Mouse (Mus musculus): ENCODE results near the gene Ylpm1. TPM values are rescaled to one million over a fixed set of nuclear protein-coding genes. Genes with fewer than 3 reads are reported as not detected.

Gene Ylpm1
- polyA plus RNA-seq, 1 experiment = 16.6 TPM

GRCm38 (mm10) chr12:85094010-85094409, 97.9 kb downstream of the Ylpm1 start:
- TF ChIP-seq CEBPB (IDR thresholded peaks at IDR 0.05; ENCODE audit: low read depth) = no peak
- TF ChIP-seq MAX (IDR thresholded peaks at IDR 0.05) = peak; percentile 89
- no peak overlapping the region for H3K4me3 ChIP-seq (ENCODE audit: insufficient read depth, poor library complexity, severe bottlenecking)
- no peaks in the 10 kb centered on the region for H3K27me3 ChIP-seq (ENCODE audit: control insufficient read depth, insufficient read depth, insufficient read length)
- no peaks in the 10 kb centered on the region for H3K79me3 ChIP-seq (ENCODE audit: low read depth)
- H3ac ChIP-seq (ENCODE audit: control insufficient read depth, insufficient read length, low read depth) = peak overlapping the region; percentile 56
- no peaks in the 10 kb centered on the region for H3K79me2 ChIP-seq (ENCODE audit: control insufficient read depth, insufficient read depth)
- peaks cover 6% of the 10 kb centered on the region for H3K36me3 ChIP-seq (ENCODE audit: control insufficient read depth, insufficient read depth)

GRCm38 (mm10) chr12:85094706-85095105, 98.6 kb downstream of the Ylpm1 start:
- TF ChIP-seq MYOD1 (IDR thresholded peaks at IDR 0.05; ENCODE audit: control insufficient read depth, insufficient read length, low read depth) = peak; percentile 46
- TF ChIP-seq CEBPB (IDR thresholded peaks at IDR 0.05; ENCODE audit: low read depth) = no peak
- no peak for TF ChIP-seq FOSL1 (IDR thresholded peaks at IDR 0.05; ENCODE audit: insufficient read depth, low read length, poor library complexity, severe bottlenecking)
- no peaks in the 10 kb centered on the region for H3K79me3 ChIP-seq (ENCODE audit: low read depth)
- no peak overlapping the region for H3K4me3 ChIP-seq (ENCODE audit: insufficient read depth, poor library complexity, severe bottlenecking)
- no peaks in the 10 kb centered on the region for H3K79me2 ChIP-seq (ENCODE audit: control insufficient read depth, insufficient read depth)
- no peaks in the 10 kb centered on the region for H3K27me3 ChIP-seq (ENCODE audit: control insufficient read depth, insufficient read depth, insufficient read length)
- no peaks in the 10 kb centered on the region for H3K36me3 ChIP-seq (ENCODE audit: control insufficient read depth, insufficient read depth)
- peak overlapping the region; percentile 66 for H3ac ChIP-seq (ENCODE audit: control insufficient read depth, insufficient read length, low read depth)

GRCm38 (mm10) chr12:85095146-85095545, 99.0 kb downstream of the Ylpm1 start:
- TF ChIP-seq FOSL1 (IDR thresholded peaks at IDR 0.05; ENCODE audit: insufficient read depth, low read length, poor library complexity, severe bottlenecking) (no peak), CTCF (IDR thresholded peaks at IDR 0.05; ENCODE audit: control insufficient read depth, insufficient read depth, insufficient read length) (no peak), MYOG (IDR thresholded peaks at IDR 0.05; ENCODE audit: control insufficient read depth, extremely low read depth, insufficient read length) (no peak), CEBPB (IDR thresholded peaks at IDR 0.05; ENCODE audit: low read depth) (no peak), USF1 (IDR thresholded peaks at IDR 0.05; ENCODE audit: low read depth) (no peak), MAX (IDR thresholded peaks at IDR 0.05) (no peak), MYOD1 (IDR thresholded peaks at IDR 0.05; ENCODE audit: control insufficient read depth, insufficient read length, low read depth) (no peak)
- Histone ChIP-seq H3K79me2 (ENCODE audit: control insufficient read depth, insufficient read depth) (no peaks in the 10 kb centered on the region), H3ac (ENCODE audit: control insufficient read depth, insufficient read length, low read depth) (no peak overlapping the region), H3K79me3 (ENCODE audit: low read depth) (no peaks in the 10 kb centered on the region), H3K4me3 (ENCODE audit: insufficient read depth, poor library complexity, severe bottlenecking) (no peak overlapping the region), H3K36me3 (ENCODE audit: control insufficient read depth, insufficient read depth) (no peaks in the 10 kb centered on the region), H3K27me3 (ENCODE audit: control insufficient read depth, insufficient read depth, insufficient read length) (no peaks in the 10 kb centered on the region)

GRCm38 (mm10) chr12:85095859-85096258, 99.7 kb downstream of the Ylpm1 start:
- Histone ChIP-seq H3K79me2 (ENCODE audit: control insufficient read depth, insufficient read depth) (no peaks in the 10 kb centered on the region), H3K79me3 (ENCODE audit: low read depth) (no peaks in the 10 kb centered on the region), H3K36me3 (ENCODE audit: control insufficient read depth, insufficient read depth) (no peaks in the 10 kb centered on the region), H3K4me3 (ENCODE audit: insufficient read depth, poor library complexity, severe bottlenecking) (no peak overlapping the region), H3ac (ENCODE audit: control insufficient read depth, insufficient read length, low read depth) (no peak overlapping the region), H3K27me3 (ENCODE audit: control insufficient read depth, insufficient read depth, insufficient read length) (no peaks in the 10 kb centered on the region)
- TF ChIP-seq MAX (IDR thresholded peaks at IDR 0.05) (no peak), MYOG (IDR thresholded peaks at IDR 0.05; ENCODE audit: control insufficient read depth, extremely low read depth, insufficient read length) (no peak), CEBPB (IDR thresholded peaks at IDR 0.05; ENCODE audit: low read depth) (no peak), MYOD1 (IDR thresholded peaks at IDR 0.05; ENCODE audit: control insufficient read depth, insufficient read length, low read depth) (no peak), FOSL1 (IDR thresholded peaks at IDR 0.05; ENCODE audit: insufficient read depth, low read length, poor library complexity, severe bottlenecking) (no peak)

GRCm38 (mm10) chr12:85101001-85101400, 104.9 kb downstream of the Ylpm1 start:
- no peak overlapping the region for H3ac ChIP-seq (ENCODE audit: control insufficient read depth, insufficient read length, low read depth)
- no peak overlapping the region for H3K4me3 ChIP-seq (ENCODE audit: insufficient read depth, poor library complexity, severe bottlenecking)
- no peak for TF ChIP-seq MYOD1 (IDR thresholded peaks at IDR 0.05; ENCODE audit: control insufficient read depth, insufficient read length, low read depth)
- H3K36me3 ChIP-seq (ENCODE audit: control insufficient read depth, insufficient read depth) = no peaks in the 10 kb centered on the region
- no peaks in the 10 kb centered on the region for H3K27me3 ChIP-seq (ENCODE audit: control insufficient read depth, insufficient read depth, insufficient read length)
- no peaks in the 10 kb centered on the region for H3K79me3 ChIP-seq (ENCODE audit: low read depth)
- no peaks in the 10 kb centered on the region for H3K79me2 ChIP-seq (ENCODE audit: control insufficient read depth, insufficient read depth)

GRCm38 (mm10) chr12:85101521-85102106, 105.5 kb downstream of the Ylpm1 start:
- TF ChIP-seq CTCF (IDR thresholded peaks at IDR 0.05; ENCODE audit: control insufficient read depth, insufficient read depth, insufficient read length) = no peak
- TF ChIP-seq CEBPB (IDR thresholded peaks at IDR 0.05; ENCODE audit: low read depth) = no peak
- TF ChIP-seq MAX (IDR thresholded peaks at IDR 0.05) = no peak
- no peak for TF ChIP-seq FOSL1 (IDR thresholded peaks at IDR 0.05; ENCODE audit: insufficient read depth, low read length, poor library complexity, severe bottlenecking)
- TF ChIP-seq USF1 (IDR thresholded peaks at IDR 0.05; ENCODE audit: low read depth) = no peak
- no peak for TF ChIP-seq MYOG (IDR thresholded peaks at IDR 0.05; ENCODE audit: control insufficient read depth, extremely low read depth, insufficient read length)
- TF ChIP-seq MYOD1 (IDR thresholded peaks at IDR 0.05; ENCODE audit: control insufficient read depth, insufficient read length, low read depth) = no peak

More at GRCm38 (mm10) chr12:85101521-85102106, 105.5 kb downstream of the Ylpm1 start:
- no peak overlapping the region for H3ac ChIP-seq (ENCODE audit: control insufficient read depth, insufficient read length, low read depth)
- H3K79me2 ChIP-seq (ENCODE audit: control insufficient read depth, insufficient read depth) = no peaks in the 10 kb centered on the region
- H3K4me3 ChIP-seq (ENCODE audit: insufficient read depth, poor library complexity, severe bottlenecking) = no peak overlapping the region
- H3K27me3 ChIP-seq (ENCODE audit: control insufficient read depth, insufficient read depth, insufficient read length) = no peaks in the 10 kb centered on the region
- no peaks in the 10 kb centered on the region for H3K36me3 ChIP-seq (ENCODE audit: control insufficient read depth, insufficient read depth)
- H3K79me3 ChIP-seq (ENCODE audit: low read depth) = no peaks in the 10 kb centered on the region

All from C2C12 (cell line).